Mouse (Mus musculus) CD4-positive, CD25-positive, alpha-beta regulatory T cell, adult 9 weeks (primary cell): ENCODE data around the gene Tnfsf13. TPM values are rescaled to one million over a fixed set of nuclear protein-coding genes. Genes with fewer than 3 reads are reported as not detected.

Experiments
- polyA plus RNA-seq: library from polyadenylated mRNA; unstranded; fragments of 100-300 nt; shearing (Covaris generic); gene quantifications from one replicate; pipeline ENCODE4 v1.2.1, GENCODE M21; 2017

Tnfsf13 gene
- not detected for polyA plus RNA-seq

DNA sequence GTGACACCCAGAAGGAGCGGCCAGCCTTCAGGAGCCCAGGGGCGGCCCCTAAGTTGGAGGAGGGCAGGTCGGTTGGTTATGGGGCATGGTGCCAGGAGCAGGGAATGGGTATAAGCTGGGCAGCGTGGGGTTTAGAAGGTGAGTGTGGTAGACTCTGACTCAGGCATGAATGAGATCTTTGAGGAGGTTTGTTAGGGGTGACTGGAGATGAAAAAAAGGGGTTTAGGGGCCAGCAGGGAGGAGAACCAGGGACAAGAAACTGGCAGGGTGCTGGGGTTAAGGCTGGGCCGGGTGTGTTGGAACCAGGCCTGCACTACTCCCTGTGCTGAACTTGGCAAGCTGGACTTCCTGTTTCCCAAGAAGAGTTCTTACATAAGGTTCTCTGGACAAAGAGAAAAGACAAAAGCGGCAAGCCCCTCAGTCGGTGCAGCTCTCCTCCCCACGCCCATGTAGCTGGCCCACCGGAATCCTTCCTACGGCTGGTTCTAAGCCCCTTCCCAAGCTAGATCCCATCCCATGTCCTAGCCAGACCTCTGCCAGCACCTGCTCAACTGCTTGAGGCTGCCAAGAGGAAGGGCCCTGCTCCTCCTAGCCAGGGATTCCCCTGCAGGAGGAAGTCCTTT is at the start of gene Tnfsf13:
Gene Tnfsf13, minus strand, starts transcription at position 259 of the 623 bp plus-strand sequence.

DNA sequence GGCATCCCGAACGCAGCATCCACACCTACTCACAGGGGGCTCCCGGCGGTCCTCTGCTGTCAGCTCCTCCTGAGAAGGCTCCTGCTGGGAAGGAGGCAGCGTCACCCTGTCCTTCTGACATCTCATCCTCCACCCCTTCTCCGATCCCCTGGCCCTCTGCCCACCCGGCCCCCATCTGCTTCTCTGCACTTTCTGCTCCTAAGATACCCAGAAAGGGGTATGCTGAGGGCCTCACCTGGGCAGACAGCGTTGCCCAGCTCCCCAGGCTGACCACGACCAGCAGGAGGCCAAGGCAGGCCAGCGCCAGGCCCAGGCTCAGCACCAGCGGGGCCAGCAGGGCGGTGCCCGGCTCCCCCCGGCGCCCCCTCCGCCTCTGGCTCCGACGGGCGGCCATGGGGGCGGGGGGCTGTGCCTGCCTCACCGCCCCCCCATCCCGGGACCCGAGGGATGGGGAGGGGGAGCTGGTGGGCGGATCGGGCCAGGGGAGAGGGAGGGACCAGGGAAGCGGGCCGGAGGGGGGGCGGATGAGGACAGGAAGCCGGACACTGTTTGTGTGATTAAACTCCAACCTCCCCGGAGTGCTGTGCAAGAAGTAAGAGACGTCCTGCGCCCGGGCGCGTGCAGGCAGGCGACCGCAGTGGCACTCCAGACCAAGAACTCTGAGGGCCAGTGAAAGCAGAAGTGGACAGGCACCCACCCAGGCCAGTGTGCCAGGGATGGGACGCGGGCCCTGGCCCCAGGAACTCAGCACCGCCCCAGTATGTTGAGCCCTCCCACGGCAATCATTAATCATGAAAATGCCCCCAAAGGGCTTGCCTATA is 10.0 kb upstream of the Tnfsf13 start, which contains the start of the genes Tnfsf12 and Tnfsfm13:
Gene Tnfsf12, minus strand, starts transcription at position 489 of the 821 bp plus-strand sequence.
Gene Tnfsfm13, minus strand, starts transcription at position 738 of the 821 bp plus-strand sequence.

DNA sequence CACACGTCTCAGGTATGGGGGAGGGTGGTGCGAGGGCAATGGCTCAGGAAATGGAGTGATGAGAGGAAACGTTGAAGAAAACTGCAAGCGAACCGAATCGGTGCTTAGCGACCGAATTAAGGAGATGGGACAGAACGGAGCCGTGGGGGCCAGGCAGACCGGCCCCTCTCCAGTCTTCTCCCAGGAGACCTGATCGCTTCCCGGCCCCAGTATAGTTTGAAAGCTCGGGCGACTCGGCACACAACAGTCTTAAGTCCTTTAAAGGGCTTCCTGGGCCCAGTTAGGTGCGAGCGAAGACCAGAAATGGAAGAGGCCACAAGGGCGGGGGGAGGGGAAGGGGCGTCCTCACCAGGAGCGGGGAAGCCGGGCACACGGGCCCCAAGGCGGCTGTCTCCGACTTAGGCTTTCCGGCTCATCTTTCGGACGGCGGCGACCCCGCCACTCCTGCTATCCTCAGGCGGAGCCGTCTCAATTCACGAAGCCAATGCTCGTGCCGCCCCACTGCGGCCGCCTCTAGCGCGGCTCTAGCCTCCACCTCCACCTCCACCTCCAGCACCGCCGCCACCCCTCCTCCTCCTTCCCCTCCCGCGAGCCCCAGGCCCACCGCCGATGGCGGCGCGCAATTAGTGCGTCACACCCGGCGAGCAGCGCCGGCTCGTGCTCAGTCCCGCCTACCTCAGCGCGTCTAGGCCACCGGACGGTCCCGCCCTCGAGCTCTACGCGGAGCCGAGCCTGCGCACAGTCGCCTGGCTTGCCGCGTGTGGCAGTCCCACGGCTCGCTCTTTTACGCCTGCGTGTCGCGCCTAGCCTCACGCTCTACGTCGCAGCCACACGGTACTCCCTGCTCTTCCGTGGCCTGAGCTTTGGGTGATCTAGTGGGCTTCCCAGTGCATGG is 4.0 kb downstream of the Tnfsf13 start, which contains the start of gene Senp3:
Gene Senp3, minus strand, starts transcription at position 771 of the 895 bp plus-strand sequence.

DNA sequence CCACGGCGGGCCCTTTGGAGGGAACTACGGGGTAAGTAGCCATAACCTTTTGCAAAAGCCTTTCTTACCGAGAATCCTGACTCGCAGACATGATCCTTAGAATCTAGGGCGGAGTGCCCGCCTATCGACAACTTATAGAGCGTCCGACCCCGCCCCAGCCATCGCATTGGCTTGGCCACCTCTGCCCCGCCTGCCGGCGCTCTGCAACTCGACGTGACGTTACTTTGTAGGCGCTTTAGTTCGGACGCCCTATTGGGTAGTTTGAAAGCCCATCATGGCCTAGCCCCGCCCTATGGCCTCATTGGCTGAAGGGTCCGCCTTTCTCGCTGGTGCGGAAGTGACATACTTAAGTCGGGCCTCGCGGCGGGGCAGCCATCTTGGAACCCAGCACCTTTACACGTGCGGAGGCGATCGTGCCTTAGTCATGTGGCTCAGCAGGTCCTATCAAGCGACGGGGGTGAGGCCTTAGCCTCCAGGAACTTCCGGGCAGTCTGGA is 13.3 kb downstream of the Tnfsf13 start, which contains the start of gene Eif4a1:
Gene Eif4a1, minus strand, starts transcription at position 213 of the 496 bp plus-strand sequence.

DNA sequence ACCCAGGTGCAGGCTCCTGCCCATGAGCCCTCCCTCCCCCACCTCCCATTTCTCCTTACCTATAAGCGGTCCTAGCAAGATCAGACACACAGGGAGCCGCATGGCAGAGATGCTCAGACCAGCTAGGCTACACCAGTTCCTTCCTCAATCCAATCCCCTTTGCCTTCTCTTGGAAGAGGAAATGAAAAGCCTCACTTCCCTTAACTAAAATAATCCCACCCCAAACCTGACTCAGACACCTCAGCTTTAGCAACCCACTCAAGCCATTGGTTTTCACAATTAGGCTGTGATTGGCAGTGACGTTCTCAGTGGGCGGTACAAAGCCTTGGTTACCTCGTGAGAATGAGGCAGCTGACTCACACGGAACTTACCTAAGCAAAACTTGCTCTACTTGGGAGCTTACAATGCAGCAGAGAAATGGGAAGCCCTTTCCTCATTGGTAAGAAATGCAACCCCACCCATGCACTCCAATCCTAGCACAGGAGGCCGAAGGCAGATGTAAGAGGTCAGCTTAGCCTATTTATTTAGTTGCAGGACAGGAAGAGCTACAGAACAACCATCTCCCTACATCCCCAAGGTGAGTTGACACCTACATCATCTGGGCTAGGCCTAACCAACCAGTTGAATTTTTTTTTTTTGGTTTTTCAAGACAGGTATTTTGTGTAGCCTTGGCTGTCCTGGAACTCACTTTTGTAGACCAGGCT is 19.5 kb downstream of the Tnfsf13 start, which contains the start of gene Cd68:
Gene Cd68, minus strand, starts transcription at position 193 of the 704 bp plus-strand sequence.

DNA sequence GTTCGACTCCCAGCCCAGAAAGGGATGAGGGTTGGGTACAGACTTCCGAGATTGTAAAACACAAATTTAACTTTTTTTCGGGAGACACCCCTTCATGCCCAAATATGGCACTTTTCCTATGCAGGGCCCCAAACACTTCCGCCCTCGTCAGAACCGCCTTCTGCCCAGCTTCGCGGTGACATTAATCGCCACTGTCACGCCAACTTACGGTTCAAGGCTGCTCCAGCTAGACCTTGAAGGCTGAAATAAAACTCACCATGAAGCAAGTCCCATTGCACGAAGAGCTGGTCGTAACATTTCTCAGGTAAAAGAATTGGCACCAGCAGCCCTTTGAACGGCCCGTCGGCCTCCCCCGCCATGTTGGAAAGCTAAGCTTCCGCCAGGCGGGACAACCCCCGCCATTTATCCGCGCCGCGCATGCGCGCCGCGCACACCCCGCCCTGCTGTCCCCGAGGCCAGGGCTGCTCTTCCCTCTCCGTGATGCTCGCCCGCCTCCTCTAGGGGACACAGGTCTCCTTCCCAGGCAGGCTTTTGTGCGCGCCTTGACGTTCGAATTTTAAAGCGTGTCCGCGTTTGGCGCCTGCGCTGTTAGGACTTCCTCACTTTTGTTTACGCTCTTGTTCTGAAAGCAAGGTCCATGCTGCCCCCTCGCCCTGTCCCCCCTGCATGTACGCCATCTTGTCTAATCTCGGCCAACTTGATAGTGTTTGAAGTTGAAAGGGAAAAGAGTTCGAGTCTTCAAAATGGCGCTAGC is 23.2 kb downstream of the Tnfsf13 start, which contains the start of gene Mpdu1:
Gene Mpdu1, minus strand, starts transcription at position 430 of the 754 bp plus-strand sequence.

DNA sequence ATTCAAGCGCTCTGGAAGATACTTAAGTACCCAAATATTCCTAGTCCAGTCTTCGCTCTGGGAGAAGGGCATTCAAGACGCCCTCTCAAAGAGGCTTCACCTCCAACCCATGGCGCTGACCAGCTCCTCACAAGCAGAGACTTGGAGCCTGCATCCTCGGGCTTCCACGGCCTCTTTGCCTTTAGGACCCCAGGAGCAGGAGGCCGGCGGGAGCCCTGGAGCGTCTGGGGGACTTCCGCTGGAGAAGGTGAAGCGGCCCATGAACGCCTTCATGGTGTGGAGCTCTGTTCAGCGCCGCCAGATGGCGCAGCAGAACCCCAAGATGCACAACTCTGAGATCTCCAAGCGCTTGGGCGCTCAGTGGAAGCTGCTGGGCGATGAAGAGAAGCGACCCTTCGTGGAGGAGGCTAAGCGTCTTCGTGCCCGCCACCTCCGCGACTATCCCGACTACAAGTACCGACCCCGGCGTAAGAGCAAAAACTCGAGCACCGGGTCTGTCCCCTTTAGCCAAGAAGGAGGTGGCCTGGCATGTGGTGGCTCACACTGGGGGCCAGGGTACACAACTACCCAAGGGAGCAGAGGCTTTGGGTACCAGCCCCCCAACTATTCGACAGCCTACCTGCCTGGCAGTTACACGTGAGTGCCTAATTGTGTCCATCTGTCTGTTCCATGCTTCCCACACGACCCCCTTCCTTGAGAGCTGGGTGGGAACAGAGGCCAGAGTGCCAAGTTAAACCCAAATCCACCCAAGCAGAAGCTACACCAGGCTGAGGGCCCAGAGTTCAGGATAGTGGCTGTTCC is 30.1 kb downstream of the Tnfsf13 start, which contains the start of gene Sox15:
Gene Sox15, plus strand, starts transcription at position 51 of the 801 bp plus-strand sequence.

Other genes starting within 250 kb of the Tnfsf13 start
- not detected for gene Dnah2, start 136.7 kb downstream of the Tnfsf13 start, polyA plus RNA-seq
- 0.36 TPM for gene Efnb3, start 125.6 kb downstream of the Tnfsf13 start, polyA plus RNA-seq
- gene Wrap53, start 105.5 kb downstream of the Tnfsf13 start, polyA plus RNA-seq, result 30.3 TPM
- 257 TPM for gene Trp53, start 105.4 kb downstream of the Tnfsf13 start, polyA plus RNA-seq
- gene Atp1b2, start 79.8 kb downstream of the Tnfsf13 start, polyA plus RNA-seq, result not detected
- not detected for gene Shbg, start 67.9 kb downstream of the Tnfsf13 start, polyA plus RNA-seq
- gene Sat2, start 63.8 kb downstream of the Tnfsf13 start, polyA plus RNA-seq, result not detected
- gene Fxr2, start 52.8 kb downstream of the Tnfsf13 start, polyA plus RNA-seq, result 9.2 TPM
- not detected for gene Sox15, start 30.5 kb downstream of the Tnfsf13 start, polyA plus RNA-seq
- gene Mpdu1, start 23.1 kb downstream of the Tnfsf13 start, polyA plus RNA-seq, result 66.8 TPM
- 5.7 TPM for gene Cd68, start 19.6 kb downstream of the Tnfsf13 start, polyA plus RNA-seq
- 558 TPM for gene Eif4a1, start 13.4 kb downstream of the Tnfsf13 start, polyA plus RNA-seq
- gene Senp3, start 3.7 kb downstream of the Tnfsf13 start, polyA plus RNA-seq, result 44.6 TPM
- not detected for gene Tnfsf12, start 10.1 kb upstream of the Tnfsf13 start, polyA plus RNA-seq
- not detected for gene Tnfsfm13, start 10.3 kb upstream of the Tnfsf13 start, polyA plus RNA-seq
- 53.7 TPM for gene Polr2a, start 72.9 kb upstream of the Tnfsf13 start, polyA plus RNA-seq
- not detected for gene Slc35g3, start 76.2 kb upstream of the Tnfsf13 start, polyA plus RNA-seq
- 4.9 TPM for gene Zbtb4, start 80.1 kb upstream of the Tnfsf13 start, polyA plus RNA-seq
- gene Chrnb1, start 110.2 kb upstream of the Tnfsf13 start, polyA plus RNA-seq, result 3.5 TPM
- not detected for gene Fgf11, start 116.1 kb upstream of the Tnfsf13 start, polyA plus RNA-seq
- gene Tmem102, start 119.8 kb upstream of the Tnfsf13 start, polyA plus RNA-seq, result not detected
- gene Gm39566, start 129.5 kb upstream of the Tnfsf13 start, polyA plus RNA-seq, result not detected
- not detected for gene Spem2, start 132.7 kb upstream of the Tnfsf13 start, polyA plus RNA-seq
- not detected for gene Spem1, start 136.4 kb upstream of the Tnfsf13 start, polyA plus RNA-seq
- gene Nlgn2, start 152.0 kb upstream of the Tnfsf13 start, polyA plus RNA-seq, result 0.65 TPM
- 121 TPM for gene Tmem256, start 152.7 kb upstream of the Tnfsf13 start, polyA plus RNA-seq
- gene Plscr3, start 160.6 kb upstream of the Tnfsf13 start, polyA plus RNA-seq, result 30.1 TPM
- not detected for gene Tnk1, start 172.9 kb upstream of the Tnfsf13 start, polyA plus RNA-seq
- not detected for gene Tmem95, start 192.2 kb upstream of the Tnfsf13 start, polyA plus RNA-seq
- 1.1 TPM for gene Kctd11, start 195.6 kb upstream of the Tnfsf13 start, polyA plus RNA-seq
- 549 TPM for gene Acap1, start 209.8 kb upstream of the Tnfsf13 start, polyA plus RNA-seq
- gene 2810408A11Rik, start 215.2 kb upstream of the Tnfsf13 start, polyA plus RNA-seq, result 3.9 TPM
- 4.2 TPM for gene Neurl4, start 215.3 kb upstream of the Tnfsf13 start, polyA plus RNA-seq
- gene Gps2, start 228.1 kb upstream of the Tnfsf13 start, polyA plus RNA-seq, result 152 TPM
- 1,005 TPM for gene Eif5a, start 236.2 kb upstream of the Tnfsf13 start, polyA plus RNA-seq